Mouse (Mus musculus): ENCODE measurements around the gene Nr2e3. TPM values are rescaled to one million over a fixed set of nuclear protein-coding genes. Genes with fewer than 3 reads are reported as not detected.
"Not testable (repeated sequence)": the region's sequence is repeated elsewhere in the genome, so short reads cannot be mapped to it uniquely, and the experiment has no call there.

The Nr2e3 gene
- total RNA-seq (2021) (not detected), polyA plus RNA-seq (2012; rRNA removed) (not detected in 2 replicates)
- long read RNA-seq: 0 reads

GRCm38 (mm10) chr9:59960559-59960958 lies at the start of gene Nr2e3:
TSS of gene Nr2e3 (minus strand) at chr9:59960659.
- DNase-seq: no peak

GRCm38 (mm10) chr9:60008936-60009335 lies 48.5 kb upstream of the Nr2e3 start:
- peak; percentile 48 for DNase-seq

- DNase-seq: no peak
Measured at GRCm38 (mm10) chr9:60002323-60002722, 41.9 kb upstream of the Nr2e3 start.

- DNase-seq: no peak
Measured at GRCm38 (mm10) chr9:60001444-60001843, 41.0 kb upstream of the Nr2e3 start.

GRCm38 (mm10) chr9:59997725-59998124 lies 37.3 kb upstream of the Nr2e3 start:
- no peak for DNase-seq

DNA sequence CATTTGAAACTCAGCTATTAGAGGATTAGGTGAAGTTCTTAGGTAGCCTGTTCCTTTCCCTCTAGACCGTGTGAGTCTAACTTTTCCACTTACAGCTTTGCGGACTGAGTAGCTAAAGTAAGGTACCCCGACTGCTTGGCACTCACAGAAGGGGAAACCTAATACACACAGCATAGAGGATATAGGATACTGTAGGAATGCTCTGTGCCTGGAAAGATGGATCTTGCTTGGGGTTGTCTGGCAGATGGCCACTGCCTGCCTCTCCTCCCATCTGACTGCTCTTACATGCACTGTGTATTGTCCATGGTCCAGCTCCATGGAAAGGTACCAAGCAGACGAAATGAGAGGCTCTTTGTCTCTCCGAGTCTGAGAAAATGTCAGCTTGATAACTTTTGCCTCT lies 30.9 kb upstream of the Nr2e3 start:
- DNase-seq: no peak

DNA sequence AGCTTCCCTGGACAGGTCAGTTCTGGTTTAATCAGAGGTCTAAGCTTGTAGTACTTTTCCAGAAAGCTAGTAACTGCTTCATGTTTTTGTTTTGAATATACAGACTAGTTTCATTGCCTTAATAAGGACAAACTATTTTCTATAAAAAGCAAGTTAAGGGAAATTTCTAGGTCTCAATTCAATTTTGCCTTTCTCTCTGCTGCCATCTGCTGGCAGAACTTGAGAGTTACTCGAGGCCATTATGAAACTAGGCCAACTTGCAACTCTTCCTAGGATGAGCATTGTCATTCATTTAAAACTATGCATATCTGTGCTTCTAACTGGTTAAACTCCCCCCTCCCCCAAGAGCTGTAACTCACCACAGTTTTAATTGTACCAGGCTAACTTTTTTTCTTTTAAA lies 29.4 kb upstream of the Nr2e3 start:
- peak; percentile 54 for DNase-seq

DNA sequence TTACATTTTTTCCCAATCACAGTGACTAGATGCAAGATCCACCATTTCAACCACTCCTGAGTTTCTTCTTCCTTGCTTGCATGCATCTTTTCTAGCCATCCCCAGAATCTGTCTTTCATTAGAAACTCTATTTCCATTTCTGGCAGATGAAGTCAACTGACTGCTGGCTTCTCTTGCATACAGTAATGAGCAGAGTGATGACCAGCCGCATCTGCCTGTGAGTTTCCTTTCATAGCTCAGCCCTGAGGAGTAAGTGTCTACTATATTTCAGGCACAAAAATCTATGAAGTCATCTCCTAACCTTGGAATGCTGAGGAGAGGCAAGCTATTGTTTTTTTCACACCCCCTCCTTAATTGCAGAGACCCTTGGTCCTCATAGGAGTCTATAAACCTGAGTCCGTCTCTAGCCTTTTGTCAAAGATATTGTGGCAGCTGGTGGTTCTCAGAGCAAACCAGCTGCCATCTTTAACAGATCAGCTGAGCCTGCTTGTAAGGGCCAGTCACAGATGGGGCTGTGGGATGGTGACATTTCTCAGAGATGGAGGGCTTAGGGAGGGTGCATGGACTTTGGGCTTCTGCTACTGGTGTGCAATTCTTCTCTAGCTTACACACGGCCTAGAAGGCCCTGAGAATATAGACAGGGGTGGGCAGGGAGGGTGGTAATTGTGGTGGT lies 25.6 kb upstream of the Nr2e3 start:
- no peak for DNase-seq

DNA sequence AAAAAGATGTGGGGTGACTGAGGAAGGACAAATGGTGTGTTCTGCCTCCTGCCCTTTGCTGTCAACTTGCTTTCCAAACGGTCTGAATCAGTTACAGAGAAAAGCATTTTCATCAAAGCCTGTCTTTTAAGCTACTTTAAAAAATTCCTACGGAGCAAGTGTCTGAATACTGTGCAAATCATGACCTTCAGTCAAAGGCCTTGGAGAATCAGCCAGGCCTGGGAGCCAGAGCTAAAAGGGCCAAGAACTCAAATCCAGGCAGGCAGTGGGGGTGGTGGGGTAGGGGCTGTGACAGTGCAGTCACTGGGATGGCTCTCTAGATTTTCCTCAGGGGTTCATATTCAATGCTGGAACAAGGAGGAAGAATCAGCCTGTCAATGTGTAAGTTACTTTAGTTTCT lies 20.7 kb upstream of the Nr2e3 start:
- DNase-seq: peak; percentile 71

GRCm38 (mm10) chr9:59971263-59971662 lies 10.8 kb upstream of the Nr2e3 start:
- no peak for DNase-seq

- peak; percentile 54 for DNase-seq
Measured at GRCm38 (mm10) chr9:59969383-59969782, 8.9 kb upstream of the Nr2e3 start.

DNA sequence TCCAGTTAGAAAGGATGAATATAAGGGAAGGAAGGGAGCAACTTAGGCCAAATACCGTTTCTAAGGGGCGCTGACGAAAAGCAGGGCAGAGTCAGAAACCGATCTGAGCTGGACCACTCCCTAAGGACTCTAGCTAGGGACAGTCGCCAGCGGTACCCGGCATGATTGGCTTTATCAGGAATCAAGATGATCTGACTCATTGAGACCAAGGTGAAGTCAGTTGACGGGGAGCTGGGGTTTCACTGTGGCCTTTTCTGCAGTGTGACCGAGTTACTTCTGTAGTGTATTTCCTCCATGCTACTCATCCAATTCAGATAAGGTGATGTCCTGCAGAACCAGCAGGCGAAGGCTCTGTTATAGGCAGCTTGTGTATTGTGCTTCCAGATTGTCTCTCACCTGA lies 4.6 kb upstream of the Nr2e3 start:
- DNase-seq: peak; percentile 53

DNA sequence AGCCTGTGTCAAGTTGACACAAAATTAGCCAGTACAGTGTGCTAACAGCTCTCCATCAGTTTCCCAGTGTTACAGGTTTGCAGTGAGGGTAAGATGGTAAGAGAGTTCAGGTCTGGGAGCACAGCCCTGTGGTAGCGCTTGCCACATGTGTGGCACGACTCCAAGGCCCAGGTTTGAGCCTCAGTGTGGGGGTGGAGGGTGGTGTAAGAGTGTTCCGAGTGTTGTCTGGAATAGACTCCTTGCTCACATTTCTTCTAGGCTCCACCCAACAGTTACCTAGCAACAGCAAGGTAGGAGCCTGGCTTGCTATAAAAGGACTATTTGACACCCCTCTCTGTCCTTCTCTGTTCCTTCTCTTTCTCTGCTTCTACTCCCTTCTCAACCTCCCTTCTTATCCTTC lies 3.9 kb upstream of the Nr2e3 start:
- no peak for DNase-seq

DNA sequence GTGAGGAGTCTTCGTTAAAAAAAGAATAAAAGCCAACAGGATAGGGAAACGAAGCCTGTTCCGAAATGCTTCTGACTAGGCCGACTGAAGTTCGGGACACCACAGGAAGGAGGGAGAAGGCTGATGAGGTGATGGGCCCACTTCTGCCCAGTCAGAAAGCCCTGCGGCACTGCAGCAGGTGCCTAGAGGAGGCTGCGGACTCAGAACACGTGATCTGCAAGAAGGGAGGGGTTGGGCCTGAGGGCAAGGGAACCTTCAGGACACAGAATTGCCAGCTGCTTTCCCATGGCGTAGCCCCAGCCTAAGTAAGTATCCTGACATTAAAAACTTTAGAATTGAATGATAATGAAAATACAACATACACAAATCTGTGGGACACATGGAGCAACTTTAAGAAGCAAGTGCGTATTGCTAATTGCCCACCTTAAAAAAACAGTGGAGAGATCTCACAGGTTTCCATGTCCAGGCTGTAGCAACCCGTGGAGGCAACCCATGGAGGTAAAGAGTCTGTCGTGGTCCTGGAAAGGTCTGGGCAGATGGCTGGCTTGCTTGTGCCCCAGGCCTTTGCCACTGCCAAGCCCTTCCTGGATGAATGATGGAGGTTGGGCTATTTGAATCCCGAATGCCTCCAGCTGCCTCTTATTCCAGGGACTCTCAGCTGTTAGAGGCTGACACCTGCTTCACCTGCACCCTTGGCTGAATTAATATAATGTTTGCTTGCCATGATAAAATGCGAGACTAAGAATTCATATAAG lies 919 bp upstream of the Nr2e3 start:
- no peak for DNase-seq

DNA sequence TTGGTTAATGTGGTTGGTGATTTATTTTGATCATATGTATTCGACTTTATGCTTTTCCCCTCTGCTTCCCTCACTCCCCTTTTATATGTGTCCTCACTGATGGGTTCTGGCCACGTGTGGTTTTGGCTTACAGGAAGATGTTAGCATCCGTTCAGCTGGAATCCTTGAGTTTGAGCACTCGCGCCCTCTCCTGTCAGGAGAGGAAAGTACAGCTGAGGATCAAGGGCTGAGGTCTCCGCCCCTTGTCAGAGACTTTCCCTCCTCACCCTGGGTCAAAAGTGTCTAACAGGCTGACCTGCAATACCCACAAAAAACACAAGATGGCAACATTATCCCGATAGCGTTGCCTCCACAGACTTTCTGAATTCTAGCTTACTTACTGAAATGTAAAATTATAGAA lies 1.2 kb downstream of the Nr2e3 start:
- peak; percentile 89 for DNase-seq

DNA sequence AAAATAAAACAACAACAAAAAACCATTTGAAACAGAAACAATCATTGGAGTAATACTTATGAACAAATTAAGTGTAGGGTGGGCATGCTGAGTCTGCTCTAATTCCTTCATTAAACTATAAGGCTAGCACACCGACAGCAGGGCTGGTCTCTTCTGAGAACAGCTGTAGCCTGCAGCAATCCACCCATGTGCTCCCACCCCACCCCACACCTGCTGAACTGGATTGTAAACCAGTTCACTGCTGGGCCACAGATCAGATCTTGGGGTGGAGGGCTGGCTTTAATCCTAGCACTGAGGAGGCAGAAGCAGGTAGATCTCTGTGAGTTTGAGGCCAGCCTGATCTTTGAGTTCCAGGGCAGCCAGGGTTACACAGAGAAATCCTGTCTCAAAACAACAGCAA lies 2.3 kb downstream of the Nr2e3 start:
- not testable (repeated sequence) for DNase-seq

DNA sequence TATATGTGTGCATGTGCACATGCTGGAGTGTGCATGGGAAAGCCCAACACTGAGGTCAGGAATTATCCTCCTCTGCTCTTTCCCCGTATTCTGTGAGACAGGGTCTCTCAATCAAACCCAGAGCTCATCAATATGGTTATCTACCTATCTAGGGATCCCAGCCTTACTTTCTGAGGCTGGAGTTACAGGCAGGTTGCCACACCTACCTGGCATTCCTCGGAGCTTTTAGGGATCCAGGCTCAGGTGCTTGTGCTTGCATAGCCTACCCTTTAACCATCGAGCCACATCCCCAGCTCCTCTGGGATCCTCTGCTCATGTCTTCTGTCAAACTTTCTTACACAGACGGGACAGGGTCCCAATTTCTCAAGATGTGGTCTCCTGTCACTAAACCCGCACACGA lies 4.0 kb downstream of the Nr2e3 start:
- DNase-seq: no peak

GRCm38 (mm10) chr9:59955692-59956091 lies 4.8 kb downstream of the Nr2e3 start:
- no peak for DNase-seq

- no peak for DNase-seq
Measured at GRCm38 (mm10) chr9:59955199-59955598, 5.3 kb downstream of the Nr2e3 start.

DNA sequence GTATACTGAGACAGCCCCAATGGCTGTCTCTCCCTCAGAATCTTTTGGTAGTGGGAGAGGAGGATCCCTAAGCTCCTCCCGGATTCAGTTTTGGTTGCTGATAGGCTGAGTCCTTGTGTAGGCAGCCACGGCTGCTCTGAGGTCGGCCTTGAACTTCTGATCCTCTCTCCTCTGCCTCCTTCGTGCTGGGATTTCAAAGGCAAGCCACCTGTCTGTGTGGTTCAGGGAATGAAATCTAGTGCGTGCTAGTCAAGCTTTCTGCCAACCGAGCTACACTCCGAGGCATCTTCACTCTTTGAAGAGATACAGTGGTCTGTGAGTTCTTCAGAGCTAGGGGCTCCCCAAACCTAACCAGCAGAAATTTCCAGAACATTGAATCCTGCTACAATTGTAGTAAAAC lies 6.9 kb downstream of the Nr2e3 start:
- DNase-seq: peak; percentile 44

GRCm38 (mm10) chr9:59952515-59953070 lies 7.9 kb downstream of the Nr2e3 start:
- peak; percentile 89 for DNase-seq

DNA sequence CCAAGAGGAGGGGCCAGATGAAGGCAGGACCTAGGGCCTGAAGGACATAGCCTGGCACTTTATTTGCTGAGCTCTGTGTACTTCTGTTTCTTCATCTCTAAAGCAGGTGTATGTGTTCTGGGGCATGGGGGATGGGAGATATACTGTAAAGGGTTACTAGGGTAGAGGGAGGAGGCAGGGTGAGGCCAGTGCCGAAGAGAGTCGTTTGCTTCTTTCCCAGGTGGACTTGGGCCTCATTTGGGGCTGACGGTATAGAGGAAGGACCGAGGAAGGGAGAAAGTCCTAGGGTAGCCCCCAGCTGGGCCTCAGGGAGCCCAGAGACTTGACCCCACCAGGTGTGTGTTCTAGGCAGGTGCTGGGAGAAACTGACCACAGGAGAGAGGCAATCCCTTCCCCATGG lies 8.5 kb downstream of the Nr2e3 start:
- DNase-seq: no peak

DNA sequence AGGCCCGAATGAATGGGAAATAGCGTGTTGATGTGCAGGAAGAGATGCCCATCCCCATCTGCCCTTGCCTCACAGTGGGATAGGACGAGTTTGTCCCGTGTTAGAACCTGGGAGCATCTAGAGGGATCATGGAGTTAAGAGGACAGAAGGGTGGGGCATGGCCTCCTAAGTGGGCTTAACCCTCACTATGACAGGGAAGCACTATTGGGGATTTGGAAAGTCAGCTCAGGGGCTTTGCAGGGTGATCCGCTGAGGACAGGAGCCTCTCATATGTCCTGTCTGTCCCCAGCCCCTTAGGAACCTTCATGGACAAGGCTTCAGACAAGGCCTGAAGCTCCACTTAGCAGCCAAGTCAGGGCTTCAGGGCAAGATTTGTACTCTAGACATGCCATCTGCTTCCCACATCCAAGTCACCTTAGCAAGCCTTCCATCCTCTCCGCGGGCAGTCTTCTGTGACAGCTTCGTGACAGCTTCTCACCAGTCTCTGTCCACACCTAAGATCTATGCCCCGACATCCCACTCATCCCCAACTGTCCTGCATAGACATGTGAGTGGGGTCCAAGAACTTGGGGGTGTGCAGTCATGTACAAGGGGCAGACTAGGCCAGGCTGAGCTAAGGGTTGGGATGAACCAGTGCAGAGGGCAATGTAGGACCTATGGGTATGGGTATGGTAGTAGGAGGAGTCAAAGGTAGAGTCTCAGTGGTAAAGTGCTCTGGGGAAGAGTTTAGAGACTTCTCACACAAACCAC lies 9.3 kb downstream of the Nr2e3 start:
- DNase-seq: no peak
